Mouse (Mus musculus) right cerebral cortex, postnatal 4 days (tissue): ENCODE data around the gene Lix1l.
A peak's percentile ranks its signal among the peaks of the same experiment; 100 is the strongest.
"Not testable (repeated sequence)": the region's sequence is repeated elsewhere in the genome, so short reads cannot be mapped to it uniquely, and the experiment has no call there.

Experiments
- DNase-seq: peaks from one replicate; pipeline ENCODE4 v3.0.0-alpha.2; 2022

The Lix1l gene

DNA sequence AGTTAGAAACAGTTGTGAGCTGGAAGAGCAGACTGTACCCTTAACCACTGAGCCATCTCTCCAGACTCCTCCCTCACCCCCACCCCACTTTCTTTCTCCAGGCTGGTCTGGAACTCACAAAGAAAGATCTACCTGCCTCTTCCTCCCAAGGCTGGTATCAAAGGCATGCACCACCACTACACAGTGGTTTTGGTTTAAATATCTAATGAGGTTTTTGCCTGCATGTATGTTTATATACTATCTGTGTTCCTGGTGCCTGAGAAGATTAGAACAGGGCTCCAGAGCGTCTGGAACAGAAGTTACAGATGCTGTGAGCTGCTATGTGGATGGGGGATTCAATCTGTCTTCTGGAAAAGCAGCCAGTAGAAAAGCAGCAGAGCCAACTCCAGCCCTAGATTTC lies 33.1 kb downstream of the Lix1l start:
- no peak for DNase-seq

DNA sequence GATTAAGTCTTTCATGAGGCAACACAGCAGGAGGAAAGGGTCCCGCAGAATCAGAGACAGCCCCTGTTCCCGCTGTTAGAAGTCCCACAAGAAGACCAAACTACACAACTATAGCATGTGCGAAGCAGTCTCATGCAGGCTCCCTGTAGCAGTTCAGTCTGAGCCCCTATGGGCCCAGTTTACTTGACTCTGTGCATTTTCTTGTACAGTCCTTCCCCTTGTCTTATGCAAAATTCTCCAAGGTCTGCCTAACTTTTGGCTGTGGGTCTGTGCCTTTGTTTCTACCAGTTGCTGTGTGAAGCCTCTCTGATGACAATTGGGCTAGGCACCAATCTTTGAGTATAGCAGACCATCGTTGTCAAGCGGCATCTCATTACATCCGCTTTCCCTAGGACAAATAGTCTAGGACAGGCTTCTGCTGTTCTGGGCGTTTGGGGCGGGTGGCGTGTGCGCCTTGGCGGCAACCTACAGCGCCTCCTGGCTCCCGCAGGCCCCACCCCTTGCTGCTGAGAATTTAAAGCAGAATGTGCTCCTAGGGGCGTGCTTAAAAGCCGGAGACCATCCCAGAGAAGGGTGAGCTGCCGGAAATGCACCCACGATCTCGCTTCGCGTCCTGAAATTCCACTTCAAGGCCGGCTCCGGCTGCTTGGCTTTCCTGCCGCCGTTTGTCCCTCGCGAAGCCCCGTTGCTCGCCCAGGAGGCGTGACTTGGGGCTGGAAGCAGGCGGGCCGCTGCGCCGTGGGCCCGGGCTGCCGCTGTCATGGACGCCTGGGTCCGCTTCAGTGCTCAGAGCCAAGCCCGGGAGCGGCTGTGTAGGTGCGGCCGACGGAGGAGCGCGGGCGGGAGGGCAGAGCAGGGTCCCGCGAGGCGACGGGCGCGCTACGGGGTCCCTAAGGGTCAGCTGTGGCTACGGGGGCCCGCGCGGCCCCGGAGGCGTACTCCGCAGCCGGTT lies 34.3 kb downstream of the Lix1l start, which contains the start of the genes Pex11b and Gm42957:
TSS of gene Pex11b (plus strand) at position 449 of the 952 bp plus-strand sequence.
TSS of gene Gm42957 (plus strand) at position 547 of the 952 bp plus-strand sequence.
- DNase-seq: peak; percentile 80

DNA sequence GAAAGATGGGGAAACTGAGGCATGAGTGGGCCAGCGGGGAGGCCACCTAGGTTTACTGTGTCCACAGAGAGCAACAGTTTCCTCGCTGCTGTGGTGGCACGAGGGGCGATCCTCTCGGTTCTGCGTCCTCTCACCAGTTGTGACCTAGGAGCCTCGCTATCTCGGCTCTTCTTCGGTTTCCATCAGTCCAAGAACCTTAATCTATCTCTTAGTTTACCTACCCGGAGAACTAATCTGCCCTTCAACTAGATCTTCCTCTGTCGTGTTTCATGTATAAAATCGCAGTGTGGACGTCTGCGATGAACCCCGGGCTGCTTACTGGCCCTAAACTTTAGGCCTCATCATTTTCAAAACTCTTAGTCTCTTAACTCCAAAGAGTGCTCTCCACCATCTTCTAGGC lies 35.0 kb downstream of the Lix1l start:
- DNase-seq: no peak

DNA sequence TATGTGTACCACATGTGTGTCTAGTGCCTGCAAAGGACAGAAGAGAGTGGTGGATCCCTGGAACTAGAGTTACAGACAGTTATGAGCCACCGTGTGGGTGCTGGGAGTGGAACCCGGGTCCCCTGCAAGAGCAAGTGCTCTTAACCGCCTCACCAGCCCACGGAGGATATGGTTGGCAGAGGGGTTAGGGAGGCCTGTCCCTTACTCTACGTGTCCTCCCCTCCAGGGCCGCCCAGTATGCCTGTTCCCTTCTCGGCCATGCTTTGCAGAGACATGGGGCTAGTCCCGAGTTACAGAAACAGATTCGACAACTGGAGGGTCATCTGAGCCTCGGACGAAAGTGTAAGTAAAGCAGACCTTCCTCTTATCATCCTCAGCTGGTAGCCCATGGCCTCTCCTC lies 35.5 kb downstream of the Lix1l start:
- DNase-seq: peak; percentile 6

DNA sequence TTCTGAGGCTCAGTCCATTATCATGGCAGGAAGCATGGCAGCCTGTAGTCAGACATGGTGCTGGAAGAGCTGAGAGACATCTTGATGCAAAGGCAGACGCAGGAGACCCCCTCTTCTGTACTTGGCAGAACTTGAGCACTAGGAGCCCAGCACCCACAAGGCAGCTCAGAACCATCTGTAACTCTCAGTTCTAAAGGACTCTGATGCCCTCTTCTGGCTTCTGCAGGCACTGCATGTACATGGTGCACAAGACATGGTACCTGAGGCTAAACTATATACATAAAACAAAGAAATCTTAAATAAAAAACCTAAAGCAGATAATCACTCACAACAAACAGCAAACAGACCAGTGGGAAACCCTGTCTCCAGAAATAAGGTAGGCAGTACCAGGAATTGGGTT lies 38.3 kb downstream of the Lix1l start:
- peak; percentile 58 for DNase-seq

DNA sequence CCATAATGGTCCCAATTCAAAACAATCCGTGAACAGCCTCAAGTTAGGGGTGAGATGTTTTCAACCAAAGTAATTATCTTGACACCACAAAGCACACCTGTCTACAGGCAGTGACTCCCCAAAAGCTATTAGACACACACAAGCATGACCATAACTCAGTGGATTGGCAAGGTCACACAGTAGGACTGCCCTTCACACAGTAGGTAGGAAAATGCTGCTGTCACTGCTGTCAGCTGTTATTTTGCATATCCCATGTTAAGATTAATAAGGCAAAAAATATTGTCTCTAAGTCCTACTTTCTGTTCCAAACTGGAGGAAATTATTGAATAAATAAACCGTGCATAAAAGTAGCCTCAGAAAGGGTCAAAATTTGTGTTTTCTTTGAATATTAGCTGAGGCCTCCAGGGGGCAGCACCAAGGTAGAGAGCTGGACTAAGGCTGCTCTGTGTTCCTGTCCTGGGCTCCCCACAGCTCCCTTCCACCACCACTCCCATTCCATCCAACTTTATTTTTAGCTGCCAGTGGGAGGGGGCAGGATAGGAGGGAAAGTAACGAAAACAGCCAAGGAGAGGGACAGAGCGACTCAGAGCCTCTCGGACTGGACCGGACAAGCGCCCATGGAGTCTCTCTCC lies 44.2 kb downstream of the Lix1l start, which contains the start of gene Itga10:
TSS of gene Itga10 (plus strand) at position 567 of the 632 bp plus-strand sequence.
- peak; percentile 45 for DNase-seq

DNA sequence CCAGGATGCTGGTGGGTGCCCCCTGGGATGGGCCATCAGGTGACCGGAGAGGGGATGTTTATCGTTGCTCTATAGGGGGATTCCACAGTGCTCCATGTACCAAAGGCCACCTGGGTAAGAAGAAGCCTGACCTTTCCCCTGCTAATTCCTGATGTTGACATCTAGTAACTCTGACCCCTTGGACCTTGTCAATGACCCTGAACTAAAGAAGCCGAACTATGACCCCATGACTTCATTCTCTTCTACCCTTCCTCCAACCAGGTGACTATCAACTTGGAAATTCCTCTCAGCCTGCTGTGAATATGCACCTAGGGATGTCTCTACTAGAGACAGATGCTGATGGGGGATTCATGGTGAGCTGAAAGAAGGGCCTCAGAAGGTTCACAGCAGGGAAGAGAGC lies 46.4 kb downstream of the Lix1l start:
- DNase-seq: no peak

DNA sequence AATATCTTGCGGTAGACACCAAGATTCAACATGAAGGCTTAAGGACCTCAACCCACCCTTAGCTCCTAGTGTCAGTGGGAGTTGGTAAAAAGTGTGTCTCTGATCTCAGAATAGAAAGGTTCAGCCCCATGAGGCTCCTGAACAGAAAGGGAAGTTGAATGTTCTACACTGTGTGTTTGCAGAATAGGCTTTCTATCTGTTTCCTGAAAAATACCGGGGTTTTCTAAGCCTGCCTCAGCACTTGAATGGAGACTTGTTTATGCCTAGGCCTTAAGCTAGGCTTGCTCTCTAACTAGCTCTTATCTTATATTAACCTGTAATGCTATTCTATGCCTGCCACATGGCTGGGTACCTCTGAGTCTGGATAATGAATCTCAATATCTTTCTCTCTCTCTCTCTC lies 60.0 kb downstream of the Lix1l start:
- DNase-seq: no peak

DNA sequence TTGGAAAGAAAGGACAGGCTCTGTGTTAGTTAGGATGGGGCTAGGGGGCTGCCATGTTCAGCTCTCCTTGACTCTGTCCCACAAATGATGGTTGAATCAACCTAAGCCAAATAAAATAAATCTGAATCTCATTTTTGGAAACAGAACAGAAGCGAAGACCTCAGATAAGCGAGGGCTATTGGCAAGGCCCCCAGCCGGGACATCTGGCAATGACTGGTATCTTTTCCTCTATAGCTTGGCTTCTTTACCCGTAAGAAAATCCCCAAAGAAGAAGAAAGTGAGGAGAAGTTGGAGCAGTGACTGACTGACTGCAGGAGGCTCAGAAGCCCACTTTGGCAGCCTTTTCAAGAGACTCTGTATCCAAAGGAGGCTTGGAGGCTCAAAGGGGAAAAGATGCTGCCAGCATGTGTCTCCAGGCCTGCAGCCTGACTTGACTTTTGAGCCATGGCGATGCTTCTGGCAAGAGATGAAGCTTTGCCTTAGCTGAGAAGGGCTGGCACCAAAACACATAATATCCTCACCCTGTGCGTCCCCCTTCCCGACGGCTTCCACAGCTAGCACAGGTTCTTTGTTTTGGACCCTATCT lies 61.9 kb downstream of the Lix1l start:
- no peak for DNase-seq

DNA sequence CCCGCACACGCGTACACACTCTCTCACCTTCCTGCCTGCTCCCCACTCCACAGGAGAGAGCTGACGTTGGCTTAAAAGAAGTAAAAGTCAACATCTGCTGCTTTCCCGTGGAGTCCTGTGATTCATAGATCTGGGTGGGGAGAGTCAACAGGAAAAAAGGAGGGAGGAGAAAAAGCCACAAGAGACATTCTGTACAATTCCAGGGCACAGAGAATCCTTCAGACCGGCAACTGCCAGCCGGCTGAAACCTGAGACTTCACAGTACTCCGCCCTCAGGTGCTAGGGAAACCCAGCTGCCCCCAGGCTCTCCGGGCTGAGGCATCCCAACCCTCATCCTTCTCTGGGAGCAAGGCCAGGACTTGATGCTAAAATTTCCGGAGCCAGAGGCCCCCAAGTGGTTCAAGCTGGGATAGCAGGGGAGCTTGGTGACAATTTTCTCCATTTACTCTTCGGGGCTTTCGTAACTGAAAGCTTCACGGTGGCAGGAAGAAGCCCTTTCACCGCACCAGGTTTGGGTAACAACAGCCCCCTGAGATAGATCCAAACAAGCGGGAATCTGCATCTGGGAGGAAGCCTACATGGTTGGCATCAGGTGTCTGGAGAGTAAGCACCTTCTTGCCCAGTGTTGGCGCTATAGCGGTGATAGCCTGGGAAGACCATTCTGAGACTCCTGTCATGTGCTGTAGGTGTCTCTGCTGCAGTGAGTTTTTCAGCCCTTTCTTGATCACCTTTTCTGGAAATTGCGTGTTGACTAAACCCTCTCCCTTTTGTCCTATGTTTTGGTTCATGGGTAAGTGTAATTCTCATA lies 62.7 kb downstream of the Lix1l start:
- DNase-seq: peak; percentile 92

DNA sequence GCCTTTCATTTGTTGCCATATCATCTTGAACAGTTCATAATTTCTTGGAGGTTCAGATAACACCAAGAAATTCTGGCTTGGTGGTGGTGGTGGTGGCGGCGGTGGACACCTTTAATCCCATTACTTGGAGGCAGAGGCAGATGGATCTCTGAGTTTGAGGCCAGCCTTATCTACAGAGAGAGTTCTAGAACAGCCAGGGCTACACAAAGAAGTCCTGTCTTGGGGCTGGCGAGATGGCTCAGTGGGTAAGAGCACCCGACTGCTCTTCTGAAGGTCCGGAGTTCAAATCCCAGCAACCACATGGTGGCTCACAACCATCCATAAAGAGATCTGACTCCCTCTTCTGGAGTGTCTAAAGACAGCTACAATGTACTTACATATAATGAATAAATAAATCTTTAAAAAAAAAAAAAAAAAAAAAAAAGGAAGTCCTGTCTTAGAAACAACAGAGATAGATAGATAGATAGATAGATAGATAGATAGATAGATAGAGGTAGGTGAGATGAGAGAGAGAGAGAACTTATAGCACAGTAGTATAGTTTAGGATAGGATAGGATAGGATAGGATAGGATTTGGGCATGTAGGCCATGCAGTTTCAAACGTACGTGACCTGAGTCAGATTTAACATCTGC lies 64.9 kb downstream of the Lix1l start:
- not testable (repeated sequence) for DNase-seq

DNA sequence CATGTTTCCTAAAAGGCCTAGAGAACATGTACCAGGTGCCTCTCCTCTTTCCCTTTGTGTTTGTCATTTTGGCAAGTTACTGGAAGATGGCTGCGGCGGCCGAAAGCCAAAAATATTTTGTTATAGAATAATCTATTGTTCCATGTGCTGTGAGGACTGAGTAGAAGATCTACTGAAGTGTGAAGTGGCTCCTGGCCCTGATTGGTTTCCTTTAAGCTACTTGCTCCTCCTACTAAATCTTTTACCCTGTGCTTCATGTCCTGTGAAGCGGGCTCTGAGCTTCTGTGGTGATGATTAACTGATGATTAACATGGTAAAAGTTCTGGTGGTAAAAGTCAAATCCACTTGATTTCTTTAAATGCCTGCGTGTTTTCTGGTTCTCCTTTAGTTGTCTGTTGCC lies 66.0 kb downstream of the Lix1l start:
- no peak for DNase-seq

DNA sequence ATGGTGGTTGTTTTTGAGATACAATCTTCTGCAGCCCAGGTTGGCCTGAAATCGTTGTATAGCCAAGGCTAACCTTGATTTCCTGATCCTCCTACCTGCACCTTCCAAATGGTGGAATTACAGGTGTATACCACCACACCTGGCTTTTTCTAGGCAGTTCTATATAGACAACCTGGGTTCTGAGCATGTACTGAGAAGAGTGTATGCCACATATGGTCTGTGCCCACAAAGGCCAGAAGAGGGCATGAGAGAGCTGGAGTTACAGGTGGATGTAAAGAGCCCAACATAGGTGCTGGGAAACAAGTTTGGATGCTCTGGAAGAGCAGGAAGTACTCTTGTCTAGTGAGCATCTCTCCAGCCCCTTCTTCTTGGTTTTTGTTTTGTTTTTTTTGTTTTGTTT lies 66.4 kb downstream of the Lix1l start:
- no peak for DNase-seq

DNA sequence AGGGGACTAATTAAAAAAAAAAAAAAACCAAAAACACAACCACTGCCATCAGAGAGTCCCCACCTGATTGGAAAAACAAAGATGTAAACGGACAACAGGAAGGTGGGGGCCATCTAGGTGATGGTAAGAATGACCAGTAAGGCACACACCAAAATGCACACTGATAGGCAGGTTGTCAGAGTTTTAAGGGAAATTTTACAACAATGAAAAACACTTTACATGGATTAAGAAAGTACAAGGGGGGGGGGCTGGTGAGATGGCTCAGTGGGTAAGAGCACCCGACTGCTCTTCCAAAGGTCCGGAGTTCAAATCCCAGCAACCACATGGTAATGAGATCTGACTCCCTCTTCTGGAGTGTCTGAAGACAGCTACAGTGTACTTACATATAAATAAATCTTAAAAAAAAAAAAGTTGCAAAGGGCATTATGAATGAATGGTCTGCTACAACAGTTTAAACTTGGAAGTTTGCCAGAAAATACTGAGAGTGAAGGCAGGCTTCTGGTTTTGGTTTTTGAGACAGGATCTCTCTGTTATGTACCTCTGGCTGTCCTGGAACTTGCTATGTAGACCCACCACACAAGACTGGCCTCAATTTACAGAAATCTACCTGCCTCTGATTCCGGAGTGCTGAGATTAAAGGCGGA lies 67.6 kb downstream of the Lix1l start:
- DNase-seq: no peak

DNA sequence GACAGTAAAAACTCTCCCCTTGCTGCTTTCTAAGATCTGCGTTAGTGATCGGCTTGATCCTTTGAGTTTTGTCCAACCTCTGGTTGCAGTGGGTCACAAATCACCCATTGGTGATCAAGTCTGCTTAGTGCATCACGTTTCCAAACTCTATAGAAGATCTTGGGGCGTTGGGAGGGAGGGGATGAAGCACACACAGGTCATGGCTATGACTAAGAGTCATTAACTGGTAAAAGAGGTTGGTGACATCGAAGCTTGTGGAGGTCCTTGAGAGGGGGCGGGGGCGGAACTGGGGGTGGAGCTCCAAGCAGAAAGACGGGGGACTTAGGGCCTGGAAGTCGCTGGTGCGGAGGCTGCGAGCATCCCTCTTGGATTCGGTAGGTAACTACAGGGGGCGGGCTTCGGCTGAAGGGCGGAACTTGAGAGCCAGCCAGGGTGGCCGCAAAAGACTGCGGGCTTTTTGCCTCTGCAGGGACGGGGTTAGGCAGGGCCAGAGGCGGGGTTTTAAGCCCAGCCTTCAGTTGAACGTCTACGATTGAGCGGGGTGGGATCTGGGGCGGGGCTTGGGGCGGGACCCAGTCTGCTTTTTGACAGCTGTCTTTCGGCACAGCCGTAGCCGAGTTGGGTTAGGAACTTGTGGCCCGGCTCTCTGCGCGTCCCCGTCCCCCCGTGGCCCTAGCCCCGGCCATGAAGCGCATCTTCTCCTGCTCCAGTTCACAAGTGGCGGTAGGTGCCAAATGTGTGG lies 68.9 kb downstream of the Lix1l start, which contains the start of gene Ankrd35:
TSS of gene Ankrd35 (plus strand) at position 405 of the 742 bp plus-strand sequence.
- DNase-seq: peak; percentile 62

DNA sequence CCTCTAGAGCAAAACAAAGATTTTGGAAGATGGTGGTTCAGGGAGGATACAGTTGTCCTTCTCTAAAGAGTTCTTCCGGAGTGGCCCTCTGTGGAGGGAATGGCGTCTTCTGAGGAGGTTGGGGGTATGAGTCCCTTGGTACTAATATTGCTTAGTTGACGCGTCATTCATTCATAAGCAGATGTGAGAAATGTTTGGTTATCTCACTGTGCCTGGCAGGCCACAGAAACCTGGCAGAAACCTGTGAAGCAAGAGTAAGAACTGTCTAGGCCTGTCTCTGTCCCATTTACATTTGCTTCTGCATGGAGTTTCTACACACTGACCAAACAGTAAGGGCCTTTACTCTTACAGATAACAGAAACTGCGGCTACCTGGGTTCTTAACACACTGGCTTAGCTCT lies 70.6 kb downstream of the Lix1l start:
- no peak for DNase-seq

DNA sequence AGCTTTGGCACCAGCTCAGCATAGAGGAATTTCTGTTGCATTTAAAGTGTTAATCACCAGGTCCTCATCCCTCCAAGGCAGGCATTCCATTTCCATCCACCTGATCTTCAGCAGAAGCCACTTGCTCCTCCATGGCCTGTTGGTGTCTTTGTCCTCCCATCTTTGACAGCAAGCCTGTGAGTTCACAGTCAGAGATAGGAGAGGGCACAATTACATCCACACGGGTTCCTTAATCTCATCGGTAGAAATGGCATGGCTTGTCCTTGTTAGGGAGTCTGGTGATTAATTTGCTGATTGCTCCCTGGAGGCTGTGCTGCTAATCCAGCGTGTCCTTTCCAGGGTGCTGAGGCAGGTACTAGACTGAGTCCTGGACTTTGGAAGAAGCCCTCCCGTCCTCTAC lies 72.6 kb downstream of the Lix1l start:
- DNase-seq: no peak

DNA sequence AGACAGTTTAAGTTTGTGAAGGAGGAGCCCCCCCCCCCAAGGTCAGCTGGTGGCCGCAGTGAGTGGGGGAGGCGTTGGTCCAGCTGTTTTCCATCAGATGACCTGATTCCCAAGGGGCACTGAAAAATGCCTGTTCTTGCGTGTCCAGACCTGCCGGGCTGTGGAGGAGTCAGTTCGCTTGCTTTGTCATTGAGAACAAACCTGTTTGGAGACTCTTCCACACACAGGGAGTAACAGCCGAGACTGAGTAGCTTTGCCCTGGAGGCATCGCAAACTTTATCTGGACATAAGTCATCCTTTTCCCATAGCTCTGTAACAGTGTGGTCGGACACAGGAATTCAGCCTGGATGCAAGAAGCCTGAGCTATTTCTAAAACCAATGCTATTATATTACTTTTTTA lies 73.5 kb downstream of the Lix1l start:
- no peak for DNase-seq

DNA sequence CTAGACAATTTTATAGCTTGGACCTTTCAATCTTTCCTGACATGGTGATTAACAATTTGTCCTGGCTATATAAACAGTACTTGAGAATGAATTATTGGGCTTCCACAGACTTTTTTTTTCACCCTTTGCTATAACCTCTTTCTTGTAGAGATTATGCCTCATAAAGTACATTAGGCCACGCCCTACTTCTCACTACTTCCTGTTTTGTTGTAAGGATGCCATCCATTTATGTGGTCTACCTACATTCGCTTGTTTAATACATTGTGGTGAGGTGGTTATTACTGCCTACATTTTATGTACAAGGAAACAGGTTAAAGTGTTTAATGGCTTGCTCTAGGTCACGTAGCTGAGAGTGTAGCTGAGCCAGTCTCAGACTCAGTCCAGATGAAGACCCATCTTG lies 74.2 kb downstream of the Lix1l start:
- no peak for DNase-seq

DNA sequence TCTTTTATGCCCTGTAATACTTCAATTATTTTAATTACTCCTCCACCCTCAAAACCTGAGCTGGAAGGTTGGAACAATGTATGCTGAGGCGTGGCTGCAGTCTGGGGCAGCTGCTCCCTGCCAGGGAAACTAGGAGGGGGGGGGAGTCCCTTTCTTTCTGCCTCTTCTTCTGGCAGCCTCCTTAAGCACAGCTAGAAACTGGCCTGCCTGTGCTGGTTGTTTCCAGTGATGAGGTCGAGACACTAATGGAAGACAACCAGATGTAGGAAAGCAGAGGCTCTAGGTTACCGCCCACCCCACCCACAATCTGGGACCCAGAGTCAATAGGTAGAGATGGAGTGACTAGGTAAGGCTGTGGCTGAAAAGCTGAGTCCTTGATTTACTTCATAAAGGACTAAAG lies 74.7 kb downstream of the Lix1l start:
- no peak for DNase-seq
